Mouse (Mus musculus) liver, embryonic 14.5 days (tissue): ENCODE measurements around the gene Ankfy1. TPM values are rescaled to one million over a fixed set of nuclear protein-coding genes. Genes with fewer than 3 reads are reported as not detected.

Source experiments
- ATAC-seq: fragments of 200-750 bp; cut with Nextera tagmentation; 2 replicates; pipeline ENCODE4 v1.8.0; 2017; ENCODE audit warnings: moderate number of reproducible peaks, mild to moderate bottlenecking, moderate library complexity; ENCODE audit not compliant: insufficient read depth
- DNase-seq, 3 experiments: peaks; one replicate each; pipeline ENCODE4 v3.0.0-alpha.2; 2012 to 2013; ENCODE audit warnings: low read depth in 3 of 3, low spot score in 3 of 3
- H3K27ac ChIP-seq: fragments of 300-500 bp; sonication (generic); 2 replicates; pipeline ENCODE4 v1.5.1; 2014; ENCODE audit warnings: moderate library complexity, mild to moderate bottlenecking, control low read depth, inconsistent platforms
- H3K27me3 ChIP-seq: fragments of 300-500 bp; sonication (generic); 2 replicates; pipeline ENCODE4 v1.6.1; 2014; ENCODE audit warnings: mild to moderate bottlenecking, low read length, moderate library complexity; ENCODE audit not compliant: control insufficient read depth, insufficient read depth
- H3K36me3 ChIP-seq: fragments of 300-500 bp; sonication (generic); replicated peaks from 2 replicates; pipeline ENCODE4 v1.6.1; 2014; ENCODE audit warnings: low read depth; ENCODE audit not compliant: control insufficient read depth, insufficient read depth
- H3K4me1 ChIP-seq, 2 experiments: fragments of 200-500 bp in 1 of 2; fragments of 300-500 bp in 1 of 2; sonication (generic) in 1 of 2; replicated peaks; 2 replicates each; pipeline ENCODE4 v1.6.1; 2012 to 2014; ENCODE audit warnings: antibody characterized with exemption in 1 of 2, inconsistent platforms in 1 of 2, low read length in 1 of 2; ENCODE audit not compliant: control insufficient read depth in 2 of 2, insufficient read depth in 2 of 2
- H3K4me2 ChIP-seq: fragments of 300-500 bp; sonication (generic); 2 replicates; pipeline ENCODE4 v1.6.1; 2014; ENCODE audit warnings: low read depth, mild to moderate bottlenecking, control low read depth, moderate library complexity
- H3K4me3 ChIP-seq, 2 experiments: fragments of 200-500 bp in 1 of 2; fragments of 300-500 bp in 1 of 2; sonication (generic) in 1 of 2; 2 replicates each; pipeline ENCODE4 v1.5.1; 2012 to 2014; ENCODE audit warnings: low read depth in 2 of 2, low read length in 2 of 2, mild to moderate bottlenecking in 2 of 2, control low read depth in 1 of 2, inconsistent platforms in 1 of 2, moderate library complexity in 1 of 2; ENCODE audit not compliant: insufficient read depth in 1 of 2
- H3K9ac ChIP-seq: fragments of 300-500 bp; sonication (generic); replicated peaks from 2 replicates; pipeline ENCODE4 v1.6.1; 2014; ENCODE audit warnings: mild to moderate bottlenecking, control low read depth, moderate library complexity
- H3K9me3 ChIP-seq: fragments of 300-500 bp; sonication (generic); 2 replicates; pipeline ENCODE4 v1.6.1; 2016; ENCODE audit warnings: low read length, mixed read lengths; ENCODE audit not compliant: control insufficient read depth
- CTCF ChIP-seq: IDR thresholded peaks from 2 replicates; pipeline ENCODE4 v1.5.1; 2016; ENCODE audit warnings: antibody characterized with exemption, low read depth, control low read depth
- EP300 ChIP-seq: IDR thresholded peaks from 2 replicates; pipeline ENCODE4 v1.6.1; 2016; ENCODE audit warnings: antibody characterized with exemption, low read depth
- WGBS: fragments of 180-500 bp; shearing (Covaris S2); extraction: QIAGEN DNeasy Blood & Tissue Kit; methylation state at CpG from one replicate; pipeline ENCODE4 v1.1.7; 2014; ENCODE audit not compliant: insufficient replicate concordance; 5-methylcytosine and 5-hydroxymethylcytosine counted together
- polyA plus RNA-seq, 2 experiments: library from polyadenylated mRNA; depleted of rRNA in 1 of 2; stranded (reverse) in 1 of 2; unstranded in 1 of 2; fragments of >200 nt; fragmentation: Nextera tagmentation in 1 of 2; extraction: Ambion mirVana in 1 of 2; gene quantifications; 2 replicates each; pipeline versions ENCODE4 v1.2.1 to v1.2.3; 2012 to 2014

Ankfy1 gene
- polyA plus RNA-seq, 2 experiments, result 10.5 to 11.9 TPM

DNA sequence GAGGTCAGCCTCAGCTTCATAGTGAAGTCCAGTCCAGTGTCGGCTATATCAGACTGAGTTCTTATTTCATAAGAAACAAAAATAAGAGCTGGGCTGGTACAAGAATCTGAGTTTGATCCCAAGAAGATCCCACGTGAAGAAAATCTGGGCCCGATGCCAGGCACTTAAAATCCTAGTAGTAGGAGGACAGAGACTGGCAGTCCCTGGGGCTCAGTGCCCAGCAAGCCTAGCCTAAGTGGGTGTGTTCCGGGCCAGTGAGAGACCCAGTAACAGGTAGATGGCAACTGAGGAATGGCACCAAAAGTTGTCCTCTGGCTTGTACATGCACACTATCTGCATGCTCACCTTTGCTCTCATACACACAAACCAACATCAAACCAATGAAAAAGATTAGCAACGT lies 22.9 kb downstream of the Ankfy1 start:
- no peak overlapping the region for H3K4me2 ChIP-seq
- H3K27me3 ChIP-seq, result no peaks in the 10 kb centered on the region
- TF ChIP-seq EP300, result no peak
- no peak for TF ChIP-seq CTCF
- no peaks in the 10 kb centered on the region for H3K4me1 ChIP-seq
- ATAC-seq (no peak), DNase-seq (no peak)
- peaks cover 31% of the 10 kb centered on the region for H3K36me3 ChIP-seq
- H3K9ac ChIP-seq, result no peak overlapping the region
- no peak overlapping the region for H3K27ac ChIP-seq
- no peak overlapping the region for H3K4me3 ChIP-seq
- 85% methylated on average over 5 of the region's 5 CpGs for WGBS
- no peaks in the 10 kb centered on the region for H3K9me3 ChIP-seq

DNA sequence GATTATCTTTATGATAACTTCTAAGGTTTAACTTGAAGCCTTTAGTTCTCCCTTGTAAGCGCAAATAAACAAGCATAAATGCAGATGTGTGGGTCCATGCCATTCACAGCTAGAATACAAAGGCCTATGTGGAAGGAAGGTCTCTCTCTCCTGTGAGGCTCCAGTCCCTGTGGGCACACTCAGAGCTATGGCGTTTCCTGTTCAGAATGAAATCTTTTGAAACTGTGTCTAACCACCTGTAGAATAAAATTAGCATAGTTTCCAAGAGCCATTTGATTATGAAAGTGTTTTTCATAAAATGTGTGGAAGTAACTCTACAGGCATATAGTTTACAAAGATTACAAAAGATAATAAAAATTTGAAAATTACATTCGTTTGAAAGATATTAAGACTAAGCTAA lies 28.4 kb downstream of the Ankfy1 start:
- no peak for TF ChIP-seq CTCF
- no peak for TF ChIP-seq EP300
- H3K9ac ChIP-seq, result no peak overlapping the region
- no peaks in the 10 kb centered on the region for H3K9me3 ChIP-seq
- no peaks in the 10 kb centered on the region for H3K4me1 ChIP-seq
- H3K27me3 ChIP-seq, result no peaks in the 10 kb centered on the region
- DNase-seq (no peak), ATAC-seq (no peak)
- WGBS, result 75% methylated on average over 3 of the region's 3 CpGs
- H3K27ac ChIP-seq, result no peak overlapping the region
- H3K4me2 ChIP-seq, result no peak overlapping the region
- peaks cover 29% of the 10 kb centered on the region for H3K36me3 ChIP-seq
- no peak overlapping the region for H3K4me3 ChIP-seq

DNA sequence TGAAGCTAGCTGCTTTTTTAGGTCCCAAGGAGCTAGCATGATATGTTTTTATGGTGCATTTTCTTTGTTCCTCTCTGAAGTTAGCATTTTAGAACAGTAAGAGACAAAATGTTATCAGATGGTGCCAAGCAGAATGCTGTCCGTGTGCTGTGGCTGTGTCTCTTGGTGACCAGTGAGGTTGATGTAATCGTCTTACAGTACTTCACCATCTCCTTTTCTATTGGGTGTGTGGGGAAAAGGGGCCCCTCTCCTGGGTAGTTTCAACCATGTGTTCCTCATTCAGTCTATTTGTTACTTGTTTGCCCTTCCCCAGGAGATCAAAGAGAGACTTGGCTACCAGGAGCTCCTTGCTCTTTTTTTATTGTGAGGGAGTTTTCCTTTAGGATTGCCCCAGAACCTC lies 33.4 kb downstream of the Ankfy1 start:
- peaks cover 17% of the 10 kb centered on the region for H3K36me3 ChIP-seq
- TF ChIP-seq EP300, result no peak
- no peak for TF ChIP-seq CTCF

DNA sequence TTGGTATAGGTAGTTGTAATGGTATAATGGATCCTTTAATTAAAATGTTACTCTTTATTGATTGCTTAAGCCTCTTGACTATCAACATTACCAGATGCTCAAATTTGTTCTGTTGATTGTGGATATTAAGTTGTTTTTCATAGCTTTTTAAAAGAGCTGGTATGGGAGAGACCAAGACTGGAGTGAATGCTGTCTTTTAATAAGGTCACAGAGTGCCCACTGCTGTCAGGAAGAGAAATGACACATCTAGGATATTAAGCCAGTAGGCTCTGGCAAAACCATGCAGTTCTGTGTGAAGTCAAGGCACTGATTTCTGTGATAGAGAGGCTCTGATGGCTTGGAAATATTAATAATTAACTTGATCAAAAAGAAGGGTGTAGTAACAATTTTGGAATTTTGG lies 34.1 kb downstream of the Ankfy1 start:
- DNase-seq (peak in 2 of 3 experiments; percentile 7 to 23), ATAC-seq (no peak)
- Histone ChIP-seq H3K27me3 (no peaks in the 10 kb centered on the region), H3K27ac (no peak overlapping the region), H3K4me3 (no peak overlapping the region), H3K9me3 (no peaks in the 10 kb centered on the region), H3K9ac (no peak overlapping the region), H3K4me1 (no peaks in the 10 kb centered on the region), H3K4me2 (no peak overlapping the region), H3K36me3 (peaks cover 20% of the 10 kb centered on the region)
- TF ChIP-seq CTCF (peak; percentile 50), EP300 (no peak)

More for the DNA sequence above, 33.4 kb downstream of the Ankfy1 start:
- Histone ChIP-seq H3K27ac (no peak overlapping the region), H3K4me2 (no peak overlapping the region), H3K9me3 (no peaks in the 10 kb centered on the region), H3K4me3 (no peak overlapping the region), H3K4me1 (no peaks in the 10 kb centered on the region), H3K9ac (no peak overlapping the region), H3K27me3 (no peaks in the 10 kb centered on the region)
- whole genome bisulfite sequencing, result 35% methylated on average over 2 of the region's 2 CpGs
- DNase-seq (no peak), ATAC-seq (no peak)

DNA sequence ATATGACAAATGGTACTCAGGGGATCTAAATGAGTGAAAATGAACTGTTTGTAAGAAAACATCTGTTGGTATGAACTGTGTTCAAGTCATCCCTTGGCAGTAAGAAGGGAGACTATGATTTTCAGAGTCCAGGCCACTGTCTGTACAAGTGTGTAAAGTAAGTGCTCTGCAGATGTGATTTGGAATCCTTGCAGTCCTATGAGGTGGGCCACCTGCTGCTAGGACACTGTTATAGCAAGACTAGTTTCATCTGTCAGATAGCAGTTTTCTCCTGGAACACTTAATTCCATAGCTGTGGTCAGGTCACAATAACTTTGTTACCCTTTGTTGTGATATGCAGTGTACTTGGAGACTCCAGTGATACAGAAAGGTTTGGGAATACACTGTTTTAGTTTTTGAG lies 36.2 kb downstream of the Ankfy1 start:
- no peak overlapping the region for H3K9ac ChIP-seq
- no peaks in the 10 kb centered on the region for H3K4me1 ChIP-seq
- H3K36me3 ChIP-seq, result peaks cover 39% of the 10 kb centered on the region
- TF ChIP-seq EP300 (no peak), CTCF (peak; percentile 39; the same call in 1 of the 2 replicates)
- H3K4me3 ChIP-seq, result no peak overlapping the region
- ATAC-seq, result no peak
- no peaks in the 10 kb centered on the region for H3K9me3 ChIP-seq
- H3K4me2 ChIP-seq, result no peak overlapping the region
- no peak overlapping the region for H3K27ac ChIP-seq
- DNase-seq, result no peak
- no peaks in the 10 kb centered on the region for H3K27me3 ChIP-seq
